Mouse (Mus musculus) adrenal gland (tissue): ENCODE results near the gene Smarca5.

Experiments used
- intact Hi-C: fragments of 180-260 bp; cut with DNase I; formaldehyde crosslinking; loops from one replicate; pipeline ENCODE4 v1.15.1; 2025

The Smarca5 gene

GRCm38 (mm10) chr8:80682594-80682993 is 56.7 kb downstream of the Smarca5 start:
- intact Hi-C loops, result loop anchor here (10.0 kb wide), 1 partner anchor 948 kb away; no protein-coding TSS in a partner anchor

GRCm38 (mm10) chr8:80669277-80669901 is 69.9 kb downstream of the Smarca5 start:
- intact Hi-C loops, result no loop called here

GRCm38 (mm10) chr8:80663476-80663875 is 75.8 kb downstream of the Smarca5 start:
- intact Hi-C loops, result no loop called here

- intact Hi-C loops, result no loop called here
Measured at GRCm38 (mm10) chr8:80661055-80661454, 78.2 kb downstream of the Smarca5 start.

- intact Hi-C loops, result no loop called here
Measured at GRCm38 (mm10) chr8:80657639-80658038, 81.7 kb downstream of the Smarca5 start.
